Mouse (Mus musculus) olfactory bulb, adult 2 months (tissue): Measurements from ENCODE around the gene Vmn1r21. TPM values are rescaled to one million over a fixed set of nuclear protein-coding genes. Genes with fewer than 3 reads are reported as not detected.

Source experiments
- H3K27ac ChIP-seq: fragments of 200-500 bp; 2 replicates; pipeline ENCODE4 v1.5.1; 2012; ENCODE audit warnings: low read depth, low read length; ENCODE audit not compliant: insufficient read depth
- H3K4me1 ChIP-seq: fragments of 200-500 bp; 2 replicates; pipeline ENCODE4 v1.6.1; 2012; ENCODE audit warnings: low read length; ENCODE audit not compliant: control insufficient read depth, insufficient read depth
- H3K4me3 ChIP-seq: fragments of 200-500 bp; 2 replicates; pipeline ENCODE4 v1.5.1; 2012; ENCODE audit warnings: mild to moderate bottlenecking, low read depth, low read length, moderate library complexity; ENCODE audit not compliant: insufficient read depth
- CTCF ChIP-seq: fragments of 200-500 bp; IDR thresholded peaks from 2 replicates; pipeline ENCODE4 v1.5.1; 2012; ENCODE audit warnings: low read depth, mild to moderate bottlenecking, low read length, moderate library complexity; ENCODE audit not compliant: insufficient read depth
- POLR2A ChIP-seq: fragments of 200-500 bp; IDR thresholded peaks from 2 replicates; pipeline ENCODE4 v1.6.1; 2012; ENCODE audit warnings: mild to moderate bottlenecking, low read depth, low read length, moderate library complexity; ENCODE audit not compliant: insufficient read depth
- whole genome bisulfite sequencing: fragments of 180-500 bp; shearing (Covaris S2); methylation state at CpG from one replicate; pipeline ENCODE4 v1.1.7; 2018; 5-methylcytosine and 5-hydroxymethylcytosine counted together
- polyA plus RNA-seq: library from polyadenylated mRNA; stranded (reverse); fragments of >200 nt; gene quantifications from 2 replicates; pipeline ENCODE4 v1.2.4, GENCODE M21; 2012; ENCODE audit warnings: low replicate concordance; ENCODE audit not compliant: missing spikeins, insufficient read depth, insufficient read length

Vmn1r21 gene
- polyA plus RNA-seq, 1 experiment: not detected

GRCm38 (mm10) chr6:57814436-57814940 lies 35.7 kb downstream of the Vmn1r21 start:
- TF ChIP-seq CTCF (no peak), POLR2A (no peak)
- Histone ChIP-seq H3K4me1 (no peaks in the 10 kb centered on the region; the same call in 1 of the 2 replicates), H3K27ac (no peak overlapping the region), H3K4me3 (no peak overlapping the region)
- WGBS: 88% methylated on average over 2 of the region's 2 CpGs

GRCm38 (mm10) chr6:57811748-57812730 lies 38.1 kb downstream of the Vmn1r21 start:
- TF ChIP-seq POLR2A (no peak), CTCF (no peak)
- Histone ChIP-seq H3K4me1 (no peaks in the 10 kb centered on the region; the same call in 1 of the 2 replicates), H3K27ac (no peak overlapping the region), H3K4me3 (no peak overlapping the region)
- WGBS: 88% methylated on average over 3 of the region's 3 CpGs

- H3K4me1 ChIP-seq: no peaks in the 10 kb centered on the region
- WGBS: 89% methylated on average over 5 of the region's 5 CpGs
- no peak overlapping the region for H3K4me3 ChIP-seq
- TF ChIP-seq POLR2A (no peak), CTCF (no peak)
- no peak overlapping the region for H3K27ac ChIP-seq
These were observed 44.7 kb downstream of the Vmn1r21 start for GRCm38 (mm10) chr6:57805218-57806069.

- no peak overlapping the region for H3K4me3 ChIP-seq
- WGBS: 81% methylated on average over 2 of the region's 2 CpGs
- H3K4me1 ChIP-seq: no peaks in the 10 kb centered on the region
- TF ChIP-seq POLR2A: no peak
- TF ChIP-seq CTCF: no peak
- H3K27ac ChIP-seq: no peak overlapping the region
These were observed 47.0 kb downstream of the Vmn1r21 start for GRCm38 (mm10) chr6:57803130-57803529.

- WGBS: 92% methylated on average over 1 of the region's 1 CpGs
These were observed 51.2 kb downstream of the Vmn1r21 start for GRCm38 (mm10) chr6:57798986-57799385.

GRCm38 (mm10) chr6:57796853-57797423 lies 53.2 kb downstream of the Vmn1r21 start:
- TF ChIP-seq POLR2A: no peak
- no peak for TF ChIP-seq CTCF
- no peaks in the 10 kb centered on the region for H3K4me1 ChIP-seq
- H3K4me3 ChIP-seq: no peak overlapping the region
- no peak overlapping the region for H3K27ac ChIP-seq
- WGBS: 86% methylated on average over 3 of the region's 3 CpGs

More at GRCm38 (mm10) chr6:57798986-57799385, 51.2 kb downstream of the Vmn1r21 start:
- Histone ChIP-seq H3K27ac (no peak overlapping the region), H3K4me3 (no peak overlapping the region), H3K4me1 (no peaks in the 10 kb centered on the region)
- TF ChIP-seq CTCF (no peak), POLR2A (no peak)

- Histone ChIP-seq H3K27ac (no peak overlapping the region), H3K4me1 (no peaks in the 10 kb centered on the region), H3K4me3 (no peak overlapping the region)
- TF ChIP-seq POLR2A (no peak), CTCF (no peak)
- WGBS: 73% methylated on average over 3 of the region's 3 CpGs
These were observed 54.3 kb downstream of the Vmn1r21 start for GRCm38 (mm10) chr6:57795835-57796234.

Other genes starting within 250 kb of the Vmn1r21 start
- gene Pyurf, start 158.3 kb downstream of the Vmn1r21 start, polyA plus RNA-seq: not detected in 2 replicates
- not detected in 2 replicates for gene Lancl2, start 147.8 kb downstream of the Vmn1r21 start, polyA plus RNA-seq
- not detected in 2 replicates for gene Vopp1, start 25.2 kb downstream of the Vmn1r21 start, polyA plus RNA-seq
- gene Vmn1r22, start 57.7 kb upstream of the Vmn1r21 start, polyA plus RNA-seq: not detected in 2 replicates
- not detected in 2 replicates for gene Vmn1r23, start 76.5 kb upstream of the Vmn1r21 start, polyA plus RNA-seq
- gene Vmn1r24, start 111.2 kb upstream of the Vmn1r21 start, polyA plus RNA-seq: not detected in 2 replicates
- gene Vmn1r25, start 130.5 kb upstream of the Vmn1r21 start, polyA plus RNA-seq: not detected in 2 replicates
- not detected in 2 replicates for gene Vmn1r26, start 164.8 kb upstream of the Vmn1r21 start, polyA plus RNA-seq